Mouse (Mus musculus): ENCODE measurements at regions not wholly inside any gene's neighbourhood (a gene's known extent, or its start where the extent isn't known, plus 50 kb on each side); places are given as distances from the start of the nearest gene placed in this dataset.

- 74% methylated on average over 2 of the region's 2 CpGs for WGBS
- H3K36me3 ChIP-seq, result no peaks in the 10 kb centered on the region
Measured at GRCm38 (mm10) chr1:15155046-15155445, 938.1 kb downstream of the 4930444P10Rik start.

GRCm38 (mm10) chr1:15153952-15154351 lies 939.2 kb downstream of the 4930444P10Rik start:
- Histone ChIP-seq H3K9me3 (no peaks in the 10 kb centered on the region), H3K4me1 (no peaks in the 10 kb centered on the region), H3K27ac (no peak overlapping the region), H3K4me3 (no peak overlapping the region), H3K36me3 (no peaks in the 10 kb centered on the region), H3K9ac (no peak overlapping the region), H3K27me3 (no peaks in the 10 kb centered on the region), H3K4me2 (no peak overlapping the region)
- 94% methylated on average over 2 of the region's 2 CpGs for WGBS
- no peak for ATAC-seq (ENCODE audit: borderline replicate concordance, extremely low read depth, low FRiP score, low TSS enrichment)

More at GRCm38 (mm10) chr1:15155046-15155445, 938.1 kb downstream of the 4930444P10Rik start:
- Histone ChIP-seq H3K4me2 (no peak overlapping the region), H3K27me3 (no peaks in the 10 kb centered on the region), H3K4me3 (no peak overlapping the region), H3K9ac (no peak overlapping the region), H3K27ac (no peak overlapping the region), H3K4me1 (no peaks in the 10 kb centered on the region), H3K9me3 (no peaks in the 10 kb centered on the region)
- no peak for ATAC-seq (ENCODE audit: borderline replicate concordance, extremely low read depth, low FRiP score, low TSS enrichment)

DNA sequence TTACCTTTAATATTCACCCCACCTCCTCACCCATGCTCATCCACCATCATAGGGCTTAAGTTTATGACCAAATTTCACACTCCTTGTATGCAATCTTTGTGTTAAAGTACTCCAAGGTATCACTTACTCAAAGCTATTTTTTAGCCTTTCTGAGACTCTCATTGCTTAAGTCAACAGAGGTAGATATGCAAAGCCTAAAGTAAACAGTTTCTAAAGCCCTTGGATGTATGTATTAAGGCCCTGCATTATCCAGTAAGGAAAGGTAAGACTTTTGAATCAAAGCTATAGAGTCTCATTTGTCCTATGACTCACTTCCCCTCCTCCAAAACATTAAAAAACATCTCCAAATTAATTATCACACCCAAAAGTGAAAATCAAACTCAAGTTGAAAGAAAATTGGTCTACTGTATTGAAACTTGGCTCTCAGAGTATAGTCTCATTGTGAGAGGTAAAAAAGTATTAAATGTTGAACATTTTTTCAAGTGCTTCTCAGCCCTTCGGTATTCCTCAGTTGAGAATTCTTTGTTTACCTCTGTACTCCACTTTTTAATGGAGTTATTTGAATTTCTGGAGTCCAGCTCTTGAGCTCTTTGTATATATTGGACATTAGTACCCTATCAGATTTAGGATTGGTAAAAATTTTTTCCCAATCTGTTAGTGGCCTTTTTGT lies 949.1 kb downstream of the 4930444P10Rik start:
- Histone ChIP-seq H3K4me1 (no peaks in the 10 kb centered on the region), H3K4me2 (no peak overlapping the region), H3K36me3 (no peaks in the 10 kb centered on the region), H3K27me3 (no peaks in the 10 kb centered on the region), H3K9me3 (no peaks in the 10 kb centered on the region), H3K4me3 (no peak overlapping the region), H3K27ac (no peak overlapping the region), H3K9ac (no peak overlapping the region)
- peak; percentile 85 for ATAC-seq (ENCODE audit: borderline replicate concordance, extremely low read depth, low FRiP score, low TSS enrichment)
- 35% methylated on average over 1 of the region's 1 CpGs for WGBS

DNA sequence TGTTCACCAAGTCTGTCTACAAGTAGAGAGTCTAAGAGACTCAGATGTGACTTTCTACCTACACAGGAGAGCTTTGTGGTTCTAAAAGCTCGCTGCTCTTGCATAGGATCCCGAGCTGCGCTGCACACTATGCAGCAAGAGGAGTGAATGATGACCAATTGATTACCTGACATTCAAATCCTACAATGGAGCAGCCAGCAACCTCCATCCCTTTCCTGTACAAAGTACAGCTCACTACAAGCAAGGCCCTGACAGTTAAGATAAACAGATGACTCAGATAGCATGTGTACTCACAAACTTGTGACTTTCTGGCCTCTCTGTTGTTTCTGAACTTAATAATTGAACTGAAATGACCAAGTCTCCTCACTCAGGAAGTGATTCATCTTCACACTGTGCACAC lies 974.7 kb downstream of the 4930444P10Rik start:
- whole genome bisulfite sequencing, result 40% methylated on average over 3 of the region's 3 CpGs
- no peak overlapping the region for H3K4me3 ChIP-seq
- H3K36me3 ChIP-seq, result no peaks in the 10 kb centered on the region
- no peak for ATAC-seq (ENCODE audit: borderline replicate concordance, extremely low read depth, low FRiP score, low TSS enrichment)
- H3K27me3 ChIP-seq, result no peaks in the 10 kb centered on the region
- H3K27ac ChIP-seq, result no peak overlapping the region
- H3K4me2 ChIP-seq, result no peak overlapping the region
- H3K9ac ChIP-seq, result no peak overlapping the region
- no peaks in the 10 kb centered on the region for H3K4me1 ChIP-seq
- no peaks in the 10 kb centered on the region for H3K9me3 ChIP-seq

- Histone ChIP-seq H3K4me3 (no peak overlapping the region), H3K4me2 (no peak overlapping the region), H3K9me3 (no peaks in the 10 kb centered on the region), H3K27me3 (no peaks in the 10 kb centered on the region), H3K9ac (no peak overlapping the region), H3K36me3 (no peaks in the 10 kb centered on the region), H3K4me1 (no peaks in the 10 kb centered on the region), H3K27ac (no peak overlapping the region)
- no peak for ATAC-seq (ENCODE audit: borderline replicate concordance, extremely low read depth, low FRiP score, low TSS enrichment)
- WGBS, result 66% methylated on average over 2 of the region's 2 CpGs
Measured at GRCm38 (mm10) chr1:15111420-15111819, 981.7 kb downstream of the 4930444P10Rik start.

GRCm38 (mm10) chr1:15070331-15070730 lies 1022.8 kb downstream of the 4930444P10Rik start:
- no peaks in the 10 kb centered on the region for H3K36me3 ChIP-seq
- H3K4me1 ChIP-seq, result no peaks in the 10 kb centered on the region
- no peak overlapping the region for H3K9ac ChIP-seq
- no peak overlapping the region for H3K4me2 ChIP-seq
- no peak overlapping the region for H3K27ac ChIP-seq
- no peak overlapping the region for H3K4me3 ChIP-seq
- no peaks in the 10 kb centered on the region for H3K27me3 ChIP-seq
- WGBS, result 89% methylated on average over 1 of the region's 1 CpGs
- no peak for ATAC-seq (ENCODE audit: borderline replicate concordance, extremely low read depth, low FRiP score, low TSS enrichment)
- H3K9me3 ChIP-seq, result no peaks in the 10 kb centered on the region

- no peaks in the 10 kb centered on the region for H3K36me3 ChIP-seq
- H3K4me2 ChIP-seq, result no peak overlapping the region
- H3K9ac ChIP-seq, result no peak overlapping the region
- no peak overlapping the region for H3K4me3 ChIP-seq
- no peaks in the 10 kb centered on the region for H3K9me3 ChIP-seq
- no peak overlapping the region for H3K27ac ChIP-seq
- no peaks in the 10 kb centered on the region for H3K27me3 ChIP-seq
- no peaks in the 10 kb centered on the region for H3K4me1 ChIP-seq
- WGBS, result 40% methylated on average over 1 of the region's 1 CpGs
- no peak for ATAC-seq (ENCODE audit: borderline replicate concordance, extremely low read depth, low FRiP score, low TSS enrichment)
Measured at GRCm38 (mm10) chr1:15034047-15034446, 1059.1 kb downstream of the 4930444P10Rik start.

DNA sequence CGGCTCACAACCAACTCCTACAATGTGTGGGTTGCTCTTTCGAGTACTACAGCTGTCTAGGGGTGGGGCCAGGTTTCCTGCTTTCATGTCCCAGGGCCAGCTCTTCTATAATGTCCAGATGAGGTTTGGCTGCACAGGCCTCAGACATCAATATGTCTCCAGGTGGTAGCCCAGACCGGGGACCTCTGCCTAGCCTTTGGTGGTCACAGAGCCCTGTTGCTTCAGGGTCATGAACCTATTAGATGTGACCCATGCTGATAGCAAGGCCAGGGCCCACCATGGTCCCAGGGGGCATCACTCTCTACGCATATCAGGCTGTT lies 1074.7 kb downstream of the 4930444P10Rik start:
- no peaks in the 10 kb centered on the region for H3K9me3 ChIP-seq
- H3K9ac ChIP-seq, result no peak overlapping the region
- no peaks in the 10 kb centered on the region for H3K4me1 ChIP-seq
- WGBS, result 85% methylated on average over 4 of the region's 4 CpGs
- ATAC-seq (ENCODE audit: borderline replicate concordance, extremely low read depth, low FRiP score, low TSS enrichment), result no peak
- no peaks in the 10 kb centered on the region for H3K36me3 ChIP-seq
- H3K4me2 ChIP-seq, result no peak overlapping the region
- no peak overlapping the region for H3K27ac ChIP-seq
- no peaks in the 10 kb centered on the region for H3K27me3 ChIP-seq
- no peak overlapping the region for H3K4me3 ChIP-seq

DNA sequence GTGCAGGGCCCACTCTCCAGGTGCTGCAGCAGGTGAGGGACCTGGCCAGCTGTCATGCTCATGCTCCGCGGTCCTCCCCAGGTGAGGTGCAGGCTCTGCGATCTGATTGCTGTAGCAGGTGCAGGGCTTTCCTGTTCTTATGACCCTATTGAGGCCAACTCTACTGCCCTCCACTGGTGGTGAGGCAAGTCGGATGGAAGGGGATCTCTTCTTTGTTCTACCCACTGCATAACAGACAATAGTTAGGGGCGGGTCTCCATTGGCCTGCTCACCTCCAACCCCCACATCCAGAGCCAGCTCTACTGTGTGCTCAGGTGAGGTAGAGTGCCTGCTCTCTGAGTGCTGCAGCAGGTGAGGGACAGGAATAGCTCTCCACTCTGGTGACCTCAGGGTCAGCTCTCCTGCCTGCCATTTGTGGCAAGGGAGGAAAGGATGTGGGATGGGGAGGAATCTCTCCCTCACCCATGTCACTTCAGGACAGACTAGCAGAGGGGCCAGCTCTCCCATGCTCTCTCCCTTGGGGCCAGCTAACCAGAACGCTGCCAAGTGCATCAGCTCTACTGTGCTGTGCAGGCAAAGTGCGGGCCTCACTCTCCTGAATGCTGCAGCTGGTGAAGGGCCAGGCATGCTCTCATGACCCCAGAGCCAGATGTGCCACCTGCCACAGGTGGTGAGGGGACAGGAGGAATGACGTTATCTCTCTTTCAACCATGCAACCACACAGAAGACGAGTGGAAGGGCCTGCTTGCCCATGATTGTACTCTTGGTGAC lies 1075.3 kb downstream of the 4930444P10Rik start:
- Histone ChIP-seq H3K9ac (no peak overlapping the region), H3K27ac (no peak overlapping the region), H3K36me3 (no peaks in the 10 kb centered on the region), H3K4me3 (no peak overlapping the region), H3K4me1 (no peaks in the 10 kb centered on the region), H3K9me3 (no peaks in the 10 kb centered on the region), H3K27me3 (no peaks in the 10 kb centered on the region), H3K4me2 (no peak overlapping the region)
- ATAC-seq (ENCODE audit: borderline replicate concordance, extremely low read depth, low FRiP score, low TSS enrichment), result peak; percentile 42; the same call in 1 of the 2 replicates
- 64% methylated on average over 9 of the region's 9 CpGs for WGBS

- Histone ChIP-seq H3K4me2 (no peak overlapping the region), H3K27ac (no peak overlapping the region), H3K4me3 (no peak overlapping the region), H3K9ac (no peak overlapping the region), H3K27me3 (no peaks in the 10 kb centered on the region), H3K36me3 (no peaks in the 10 kb centered on the region), H3K9me3 (no peaks in the 10 kb centered on the region), H3K4me1 (no peaks in the 10 kb centered on the region)
- ATAC-seq (ENCODE audit: borderline replicate concordance, extremely low read depth, low FRiP score, low TSS enrichment), result no peak
- 2% methylated on average over 3 of the region's 3 CpGs for WGBS
Measured at GRCm38 (mm10) chr1:15007663-15008344, 1085.3 kb downstream of the 4930444P10Rik start.

GRCm38 (mm10) chr1:14995348-14995747 lies 1097.8 kb downstream of the 4930444P10Rik start:
- 86% methylated on average over 3 of the region's 3 CpGs for WGBS
- Histone ChIP-seq H3K4me3 (no peak overlapping the region), H3K36me3 (no peaks in the 10 kb centered on the region), H3K4me1 (no peaks in the 10 kb centered on the region), H3K9ac (no peak overlapping the region), H3K27me3 (no peaks in the 10 kb centered on the region), H3K4me2 (no peak overlapping the region), H3K9me3 (no peaks in the 10 kb centered on the region), H3K27ac (no peak overlapping the region)
- no peak for ATAC-seq (ENCODE audit: borderline replicate concordance, extremely low read depth, low FRiP score, low TSS enrichment)

DNA sequence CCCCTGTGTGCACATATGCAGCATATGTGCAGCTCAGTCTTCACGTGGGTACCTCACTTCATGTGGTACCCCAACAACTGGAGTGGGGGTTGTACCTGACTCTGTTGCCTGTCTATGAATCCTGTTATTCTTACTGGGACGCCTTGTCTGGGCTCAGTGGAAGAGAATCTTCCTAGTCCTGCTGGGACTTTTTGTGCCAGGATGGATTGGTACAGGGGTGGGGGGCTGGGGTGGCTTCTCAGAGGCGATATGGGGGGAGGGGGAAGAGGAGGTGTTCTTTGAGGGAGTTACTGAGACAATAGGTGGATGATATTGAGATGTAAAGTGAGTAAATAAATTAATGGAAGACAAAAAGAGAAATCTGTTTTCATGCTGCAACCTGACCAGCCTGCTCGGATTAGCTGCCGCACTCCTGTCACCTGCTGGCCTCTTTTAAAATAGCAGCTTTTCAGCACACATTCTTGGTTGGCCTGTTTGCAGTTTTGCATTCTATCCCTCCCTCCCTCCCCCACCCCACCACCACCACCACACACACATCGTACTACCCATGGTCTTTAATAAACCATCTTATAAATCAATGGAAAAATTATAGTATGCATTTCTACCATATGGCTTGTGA lies 1112.9 kb downstream of the 4930444P10Rik start:
- no peak overlapping the region for H3K27ac ChIP-seq
- H3K4me2 ChIP-seq, result no peak overlapping the region
- no peaks in the 10 kb centered on the region for H3K36me3 ChIP-seq

More for the DNA sequence above, 1112.9 kb downstream of the 4930444P10Rik start:
- Histone ChIP-seq H3K4me1 (no peaks in the 10 kb centered on the region), H3K27me3 (no peaks in the 10 kb centered on the region), H3K4me3 (no peak overlapping the region), H3K9ac (no peak overlapping the region), H3K9me3 (no peaks in the 10 kb centered on the region)
- no peak for ATAC-seq (ENCODE audit: borderline replicate concordance, extremely low read depth, low FRiP score, low TSS enrichment)
- WGBS, result 47% methylated on average over 6 of the region's 6 CpGs

Measured in lung, embryonic 15.5 days (tissue).